Mouse (Mus musculus): ENCODE results near the gene Tas2r143.

The Tas2r143 gene

GRCm38 (mm10) chr6:42369870-42370269 lies 30.2 kb upstream of the Tas2r143 start:
- DNase-seq: no peak

- peak in 1 of 2 experiments; percentile 38 for DNase-seq
Observed at GRCm38 (mm10) chr6:42370630-42371363, 29.2 kb upstream of the Tas2r143 start.

- DNase-seq: no peak
Observed at GRCm38 (mm10) chr6:42372001-42372400, 28.0 kb upstream of the Tas2r143 start.

- no peak for DNase-seq
Observed at GRCm38 (mm10) chr6:42372421-42372815, 27.6 kb upstream of the Tas2r143 start.

GRCm38 (mm10) chr6:42372816-42373547 lies 27.1 kb upstream of the Tas2r143 start, which contains the start of gene Epha1:
Gene Epha1 (minus strand): TSS chr6:42373268.
- peak; percentile 81 to 83 for DNase-seq

GRCm38 (mm10) chr6:42373669-42374430 lies 26.2 kb upstream of the Tas2r143 start:
- no peak for DNase-seq

- no peak for DNase-seq
Observed at GRCm38 (mm10) chr6:42374701-42375100, 25.3 kb upstream of the Tas2r143 start.

GRCm38 (mm10) chr6:42375131-42375530 lies 24.9 kb upstream of the Tas2r143 start:
- DNase-seq: no peak

GRCm38 (mm10) chr6:42376016-42376415 lies 24.0 kb upstream of the Tas2r143 start:
- DNase-seq: no peak

GRCm38 (mm10) chr6:42376504-42377019 lies 23.5 kb upstream of the Tas2r143 start:
- DNase-seq: no peak

GRCm38 (mm10) chr6:42377280-42377679 lies 22.8 kb upstream of the Tas2r143 start:
- no peak for DNase-seq

GRCm38 (mm10) chr6:42379551-42379950 lies 20.5 kb upstream of the Tas2r143 start:
- DNase-seq: no peak

GRCm38 (mm10) chr6:42380416-42381144 lies 19.5 kb upstream of the Tas2r143 start:
- peak; percentile 59 to 64 for DNase-seq

- no peak for DNase-seq
Observed at GRCm38 (mm10) chr6:42381221-42381620, 18.8 kb upstream of the Tas2r143 start.

- DNase-seq: no peak
Observed at GRCm38 (mm10) chr6:42381916-42382381, 18.1 kb upstream of the Tas2r143 start.

GRCm38 (mm10) chr6:42383360-42383759 lies 16.7 kb upstream of the Tas2r143 start:
- DNase-seq: no peak

GRCm38 (mm10) chr6:42385635-42386034 lies 14.4 kb upstream of the Tas2r143 start:
- DNase-seq: no peak

- DNase-seq: peak; percentile 43 to 44
Observed at GRCm38 (mm10) chr6:42391796-42392330, 8.2 kb upstream of the Tas2r143 start.

- peak; percentile 75 to 82 for DNase-seq
Observed at GRCm38 (mm10) chr6:42395960-42396809, 3.9 kb upstream of the Tas2r143 start.

- DNase-seq: no peak
Observed at GRCm38 (mm10) chr6:42397041-42397657, 2.9 kb upstream of the Tas2r143 start.

All from kidney, postnatal 4 days (tissue).